Mouse (Mus musculus) T-cell, adult 66 days (primary cell): ENCODE data around the gene Sema4g. TPM values are rescaled to one million over a fixed set of nuclear protein-coding genes. Genes with fewer than 3 reads are reported as not detected.

Experiments used
- total RNA-seq, 2 experiments: library from RNA; stranded (reverse); gene quantifications; 3 replicates in 1 of 2; 4 replicates in 1 of 2; pipeline ENCODE4 v1.2.4; 2023

Sema4g gene
- 1 to 10 TPM; 1.5 to 1.8 TPM for total RNA-seq

GRCm38 (mm10) chr19:44988831-44989566, at the start of gene Sema4g:
Sema4g (plus strand) TSS chr19:44989101.

GRCm38 (mm10) chr19:45005444-45005843, 16.5 kb downstream of the Sema4g start, which contains the start of gene Twnk:
Twnk (plus strand) TSS chr19:45005663.

GRCm38 (mm10) chr19:45005957-45006712, 17.2 kb downstream of the Sema4g start, which contains the start of gene Mrpl43:
Mrpl43 (minus strand) TSS chr19:45006442.

GRCm38 (mm10) chr19:45014335-45014971, 25.6 kb downstream of the Sema4g start, which contains the start of gene Lzts2:
Lzts2 (plus strand) TSS chr19:45014414.

GRCm38 (mm10) chr19:45045651-45046050, 56.8 kb downstream of the Sema4g start, which contains the start of gene Pdzd7:
Pdzd7 (minus strand) TSS chr19:45045717.

GRCm38 (mm10) chr19:45047417-45047934, 58.6 kb downstream of the Sema4g start, which contains the start of gene Sfxn3:
Sfxn3 (plus strand) TSS chr19:45047503.

Other genes with a start within 250 kb of the Sema4g start
- gene Pax2, start 233.1 kb upstream of the Sema4g start, total RNA-seq: not detected
- 10 to 100 TPM; 42.1 to 44.5 TPM for gene Slf2, start 58.0 kb upstream of the Sema4g start, total RNA-seq
- gene Twnk, start 16.6 kb downstream of the Sema4g start, total RNA-seq: 10 to 100 TPM; 12.0 to 16.5 TPM
- gene Mrpl43, start 17.3 kb downstream of the Sema4g start, total RNA-seq: 10 to 100 TPM; 24.8 to 29.6 TPM
- 1 to 10 TPM; 2.1 to 2.8 TPM for gene Lzts2, start 25.3 kb downstream of the Sema4g start, total RNA-seq
- gene Pdzd7, start 56.6 kb downstream of the Sema4g start, total RNA-seq: not detected
- 10 to 100 TPM; 57.0 to 61.1 TPM for gene Sfxn3, start 58.4 kb downstream of the Sema4g start, total RNA-seq
- gene Kazald1, start 86.1 kb downstream of the Sema4g start, total RNA-seq: under 1 TPM in 1 of 2 experiments, not detected in 1; 0.35 TPM
- not detected for gene Tlx1, start 161.6 kb downstream of the Sema4g start, total RNA-seq
- not detected for gene Lbx1, start 246.7 kb downstream of the Sema4g start, total RNA-seq